In genomic region chr3:134099471-134100125, GRCm38 (mm10) we compare ENCODE assay signal across 9 mouse cellular contexts.
DNase-seq lines count a peak whose midpoint lies in the region; ATAC-seq and TF ChIP-seq lines count a peak whose summit lies in the region.
"Had no signal": no experiment of that assay in that cellular context is flagged by ENCODE, and none has a peak within 500 bp of the region (broad histone marks: within the 10 kb centered on the region; RNA-seq: fewer than 3 reads in every experiment).

No protein-coding gene starts in this region.

- no peak overlapping the region for H3K4me3 ChIP-seq in hindbrain, embryonic 14.5 days (replicated peaks; ENCODE audit: low read length)

- no peak for TF ChIP-seq POLR2A in brain, embryonic 14.5 days (IDR thresholded peaks at IDR 0.05; ENCODE audit: borderline replicate concordance, extremely low read depth, insufficient read depth, insufficient read length, poor library complexity, severe bottlenecking)

- TF ChIP-seq CTCF in brain, embryonic 14.5 days (IDR thresholded peaks at IDR 0.05; ENCODE audit: borderline replicate concordance, extremely low read depth, insufficient read depth, insufficient read length): no peak

- H3K27me3 ChIP-seq in hindbrain, embryonic 14.5 days (ENCODE audit: control insufficient read depth, insufficient read depth, low read length): 0 out of 2 replicates have a peak, but pooled peaks cover 3% of the 10 kb centered on the region

- H3K4me2 ChIP-seq in hindbrain, embryonic 14.5 days (replicated peaks): no peak overlapping the region

- intact Hi-C loops in heart, postnatal 25 days (cut with DNase I): no loop called here

- no peaks in the 10 kb centered on the region for H3K36me3 ChIP-seq in hindbrain, embryonic 14.5 days (replicated peaks; ENCODE audit: control insufficient read depth, insufficient read depth)

- DNase-seq in heart, adult 18-20 months: peak; percentile 7 to 13
- no peak for DNase-seq in heart, postnatal 25 days (ENCODE audit: low spot score)
- peak; percentile 93 for DNase-seq in 416B (ENCODE audit: low read depth)
- peak; percentile 96 for DNase-seq in brain, embryonic 14.5 days (ENCODE audit: low read depth)
- DNase-seq in hindbrain, embryonic 14.5 days (ENCODE audit: low spot score): peak; percentile 81
- peak; percentile 11 to 18 for DNase-seq in left cerebral cortex, adult 18-20 months (ENCODE audit: low spot score in 2 of 2)
- DNase-seq in retina, postnatal 7 days (ENCODE audit: low read depth, low spot score): peak; percentile 5
- no peak for DNase-seq in spleen, postnatal 36 days (ENCODE audit: low spot score in 2 of 2)

- H3K9ac ChIP-seq in hindbrain, embryonic 14.5 days: no peak overlapping the region

- 61% methylated on average over 3 of the region's 3 CpGs for WGBS in hindbrain, embryonic 14.5 days

- no peaks in the 10 kb centered on the region for H3K9me3 ChIP-seq in hindbrain, embryonic 14.5 days (ENCODE audit: control insufficient read depth, low read length)

- H3K4me1 ChIP-seq in hindbrain, embryonic 14.5 days (replicated peaks; ENCODE audit: control insufficient read depth, insufficient read depth, low read length): 0 out of 2 replicates have a peak, but pooled peaks cover 5% of the 10 kb centered on the region

- peak; percentile 87; the same call in 1 of the 2 replicates for ATAC-seq in hindbrain, embryonic 14.5 days (ENCODE audit: low FRiP score)

- no peak overlapping the region for H3K27ac ChIP-seq in hindbrain, embryonic 14.5 days
- H3K27ac ChIP-seq: macrophage had no signal

Comparison
In these comparisons a context has a peak if more than half of its experiments do, and no peak if none do; other contexts are left out.
1. DNase-seq: peak in heart, adult 18-20 months (2 of 2), 416B (single experiment), brain, embryonic 14.5 days (single experiment), hindbrain, embryonic 14.5 days (single experiment), left cerebral cortex, adult 18-20 months (2 of 2) and retina, postnatal 7 days (single experiment); none in heart, postnatal 25 days (single experiment) and spleen, postnatal 36 days (0 of 2).